Mouse (Mus musculus) hindbrain, embryonic 12.5 days (tissue): ENCODE data around the gene Olfr658. TPM values are rescaled to one million over a fixed set of nuclear protein-coding genes. Genes with fewer than 3 reads are reported as not detected.

Experiments used
- ATAC-seq: fragments of 200-750 bp; cut with Nextera tagmentation; 2 replicates; pipeline ENCODE4 v1.8.0; 2017; ENCODE audit warnings: moderate TSS enrichment; ENCODE audit not compliant: low FRiP score
- H3K27ac ChIP-seq: fragments of 300-500 bp; sonication (generic); 2 replicates; pipeline ENCODE4 v1.5.1; 2016; ENCODE audit warnings: mild to moderate bottlenecking
- H3K27me3 ChIP-seq: fragments of 300-500 bp; sonication (generic); 2 replicates; pipeline ENCODE4 v1.6.1; 2016; ENCODE audit warnings: mild to moderate bottlenecking
- H3K36me3 ChIP-seq: fragments of 300-500 bp; sonication (generic); 2 replicates; pipeline ENCODE4 v1.6.1; 2016; ENCODE audit warnings: mild to moderate bottlenecking
- H3K4me1 ChIP-seq: fragments of 300-500 bp; sonication (generic); 2 replicates; pipeline ENCODE4 v1.6.1; 2016
- H3K4me2 ChIP-seq: fragments of 300-500 bp; sonication (generic); replicated peaks from 2 replicates; pipeline ENCODE4 v1.6.1; 2016; ENCODE audit warnings: mild to moderate bottlenecking
- H3K4me3 ChIP-seq: fragments of 300-500 bp; sonication (generic); 2 replicates; pipeline ENCODE4 v1.5.1; 2016; ENCODE audit warnings: mild to moderate bottlenecking
- H3K9ac ChIP-seq: fragments of 300-500 bp; sonication (generic); 2 replicates; pipeline ENCODE4 v1.6.1; 2016; ENCODE audit warnings: mild to moderate bottlenecking, moderate library complexity
- H3K9me3 ChIP-seq: fragments of 300-500 bp; sonication (generic); replicated peaks from 2 replicates; pipeline ENCODE4 v1.6.1; 2016; ENCODE audit warnings: mild to moderate bottlenecking
- WGBS: fragments of 180-500 bp; shearing (Covaris S2); methylation state at CpG from one replicate; pipeline ENCODE4 v1.1.7; 2016; 5-methylcytosine and 5-hydroxymethylcytosine counted together
- polyA plus RNA-seq: library from polyadenylated mRNA; unstranded; fragments of >200 nt; fragmentation: Nextera tagmentation; extraction: Ambion mirVana; gene quantifications from 2 replicates; pipeline ENCODE4 v1.2.1, GENCODE M21; 2016

Olfr658 gene
- not detected in 2 replicates for polyA plus RNA-seq

- Histone ChIP-seq H3K9ac (no peak within 1 kb of the TSS), H3K27ac (no peak within 1 kb of the TSS)
- WGBS, result 24% methylated on average over 22 of the region's 22 CpGs
These were observed at the start of gene Olfr658 for GRCm38 (mm10) chr7:104646841-104647482. TSS of gene Olfr658 (minus strand) at chr7:104647305.

GRCm38 (mm10) chr7:104686201-104686600 lies 39.1 kb upstream of the Olfr658 start, which contains the start of gene Olfr661:
TSS of gene Olfr661 (plus strand) at chr7:104686501.
- no peak within 1 kb of the TSS for H3K4me3 ChIP-seq
- no peaks in the 10 kb centered on the region for H3K27me3 ChIP-seq
- no peak within 1 kb of the TSS for H3K27ac ChIP-seq
- no peak for ATAC-seq
- no peaks in the 10 kb centered on the region for H3K9me3 ChIP-seq
- H3K9ac ChIP-seq, result no peak within 1 kb of the TSS
- WGBS, result 95% methylated on average over 2 of the region's 2 CpGs
- H3K4me1 ChIP-seq, result no peaks in the 10 kb centered on the region
- H3K36me3 ChIP-seq, result no peaks in the 10 kb centered on the region
- no peak within 1 kb of the TSS for H3K4me2 ChIP-seq

More at GRCm38 (mm10) chr7:104646841-104647482, at the start of gene Olfr658:
- peak; percentile 94 for ATAC-seq
- H3K36me3 ChIP-seq, result no peaks in the 10 kb centered on the region
- H3K9me3 ChIP-seq, result no peaks in the 10 kb centered on the region
- H3K4me1 ChIP-seq, result no peaks in the 10 kb centered on the region
- H3K4me3 ChIP-seq, result peak within 1 kb of the TSS; percentile 30
- H3K4me2 ChIP-seq, result peak within 1 kb of the TSS; percentile 51
- no peaks in the 10 kb centered on the region for H3K27me3 ChIP-seq

- ATAC-seq, result no peak
- Histone ChIP-seq H3K9ac (no peak within 1 kb of the TSS), H3K36me3 (no peaks in the 10 kb centered on the region), H3K4me1 (no peaks in the 10 kb centered on the region), H3K4me3 (no peak within 1 kb of the TSS), H3K27ac (no peak within 1 kb of the TSS), H3K4me2 (no peak within 1 kb of the TSS), H3K27me3 (no peaks in the 10 kb centered on the region), H3K9me3 (no peaks in the 10 kb centered on the region)
- 86% methylated on average over 3 of the region's 3 CpGs for WGBS
These were observed 19.3 kb upstream of the Olfr658 start, which contains the start of gene Olfr659 for GRCm38 (mm10) chr7:104666453-104666852. TSS of gene Olfr659 (plus strand) at chr7:104666753.

GRCm38 (mm10) chr7:104624494-104624893 lies 22.6 kb downstream of the Olfr658 start, which contains the start of gene Olfr657:
TSS of gene Olfr657 (plus strand) at chr7:104624794.
- Histone ChIP-seq H3K4me1 (no peaks in the 10 kb centered on the region), H3K9ac (no peak within 1 kb of the TSS), H3K4me3 (no peak within 1 kb of the TSS), H3K27ac (no peak within 1 kb of the TSS), H3K27me3 (no peaks in the 10 kb centered on the region), H3K9me3 (no peaks in the 10 kb centered on the region), H3K36me3 (no peaks in the 10 kb centered on the region), H3K4me2 (no peak within 1 kb of the TSS)
- ATAC-seq, result no peak

- H3K27ac ChIP-seq, result no peak within 1 kb of the TSS
- no peaks in the 10 kb centered on the region for H3K36me3 ChIP-seq
- no peak within 1 kb of the TSS for H3K9ac ChIP-seq
- WGBS, result 86% methylated on average over 4 of the region's 4 CpGs
- no peak for ATAC-seq
- H3K27me3 ChIP-seq, result no peaks in the 10 kb centered on the region
- H3K4me2 ChIP-seq, result no peak within 1 kb of the TSS
- no peaks in the 10 kb centered on the region for H3K9me3 ChIP-seq
- H3K4me3 ChIP-seq, result no peak within 1 kb of the TSS
- H3K4me1 ChIP-seq, result no peaks in the 10 kb centered on the region
These were observed 33.5 kb downstream of the Olfr658 start, which contains the start of gene Olfr656 for GRCm38 (mm10) chr7:104613655-104614054. TSS of gene Olfr656 (plus strand) at chr7:104613955.

- no peak for ATAC-seq
- no peak overlapping the region for H3K9ac ChIP-seq
- no peak overlapping the region for H3K27ac ChIP-seq
These were observed 42.4 kb downstream of the Olfr658 start for GRCm38 (mm10) chr7:104604727-104605126.

GRCm38 (mm10) chr7:104603173-104603572 lies 43.9 kb downstream of the Olfr658 start:
- WGBS, result 9% methylated on average over 3 of the region's 3 CpGs
- Histone ChIP-seq H3K36me3 (no peaks in the 10 kb centered on the region), H3K27ac (no peak overlapping the region), H3K4me3 (no peak overlapping the region), H3K4me2 (no peak overlapping the region), H3K4me1 (no peaks in the 10 kb centered on the region), H3K9me3 (no peaks in the 10 kb centered on the region), H3K9ac (no peak overlapping the region), H3K27me3 (no peaks in the 10 kb centered on the region)
- no peak for ATAC-seq

More at GRCm38 (mm10) chr7:104604727-104605126, 42.4 kb downstream of the Olfr658 start:
- Histone ChIP-seq H3K4me1 (no peaks in the 10 kb centered on the region), H3K4me3 (no peak overlapping the region), H3K9me3 (no peaks in the 10 kb centered on the region), H3K36me3 (no peaks in the 10 kb centered on the region), H3K27me3 (no peaks in the 10 kb centered on the region), H3K4me2 (no peak overlapping the region)

- Histone ChIP-seq H3K27me3 (no peaks in the 10 kb centered on the region), H3K4me2 (no peak within 1 kb of the TSS), H3K4me1 (no peaks in the 10 kb centered on the region), H3K9ac (no peak within 1 kb of the TSS), H3K9me3 (no peaks in the 10 kb centered on the region), H3K36me3 (no peaks in the 10 kb centered on the region), H3K27ac (no peak within 1 kb of the TSS), H3K4me3 (no peak within 1 kb of the TSS)
- ATAC-seq, result no peak
- 85% methylated on average over 2 of the region's 2 CpGs for WGBS
These were observed 45.4 kb downstream of the Olfr658 start, which contains the start of gene Olfr655 for GRCm38 (mm10) chr7:104601679-104602078. TSS of gene Olfr655 (minus strand) at chr7:104601779.

Other genes starting within 250 kb of the Olfr658 start
- not detected in 2 replicates for gene Trim30c, start 246.5 kb downstream of the Olfr658 start, polyA plus RNA-seq
- gene Trim30a, start 182.1 kb downstream of the Olfr658 start, polyA plus RNA-seq, result 0.69 and 1.3 TPM in 2 replicates
- gene Trim30d, start 139.5 kb downstream of the Olfr658 start, polyA plus RNA-seq, result 0.12 and 0.25 TPM in 2 replicates
- gene Olfr651, start 97.2 kb downstream of the Olfr658 start, polyA plus RNA-seq, result not detected in 2 replicates
- not detected in 2 replicates for gene Olfr652, start 86.4 kb downstream of the Olfr658 start, polyA plus RNA-seq
- gene Olfr653, start 70.0 kb downstream of the Olfr658 start, polyA plus RNA-seq, result not detected in 2 replicates
- not detected in 2 replicates for gene Olfr654, start 60.3 kb downstream of the Olfr658 start, polyA plus RNA-seq
- not detected in 2 replicates for gene Olfr655, start 45.5 kb downstream of the Olfr658 start, polyA plus RNA-seq
- not detected in 2 replicates for gene Olfr656, start 33.4 kb downstream of the Olfr658 start, polyA plus RNA-seq
- not detected in 2 replicates for gene Olfr657, start 22.5 kb downstream of the Olfr658 start, polyA plus RNA-seq
- not detected in 2 replicates for gene Olfr659, start 19.4 kb upstream of the Olfr658 start, polyA plus RNA-seq
- not detected in 2 replicates for gene Olfr661, start 39.2 kb upstream of the Olfr658 start, polyA plus RNA-seq
- not detected in 2 replicates for gene Usp17le, start 130.2 kb upstream of the Olfr658 start, polyA plus RNA-seq
- gene Usp17lb, start 195.3 kb upstream of the Olfr658 start, polyA plus RNA-seq, result not detected in 2 replicates
- not detected in 2 replicates for gene Usp17la, start 209.7 kb upstream of the Olfr658 start, polyA plus RNA-seq
- not detected in 2 replicates for gene Olfr665, start 230.7 kb upstream of the Olfr658 start, polyA plus RNA-seq
- gene Olfr666, start 248.6 kb upstream of the Olfr658 start, polyA plus RNA-seq, result not detected in 2 replicates